Mouse (Mus musculus) urinary bladder, postnatal 36 days (tissue): Measurements from ENCODE around the gene Tspan10.

Experiments
- DNase-seq, 2 experiments: peaks; one replicate each; pipeline ENCODE4 v3.0.0; 2022; ENCODE audit warnings: low spot score in 2 of 2, mixed read lengths in 1 of 2

Tspan10 gene

GRCm38 (mm10) chr11:120455413-120455812 lies 13.0 kb downstream of the Tspan10 start:
- DNase-seq, result no peak

GRCm38 (mm10) chr11:120457370-120457769 lies 14.9 kb downstream of the Tspan10 start:
- no peak for DNase-seq

DNA sequence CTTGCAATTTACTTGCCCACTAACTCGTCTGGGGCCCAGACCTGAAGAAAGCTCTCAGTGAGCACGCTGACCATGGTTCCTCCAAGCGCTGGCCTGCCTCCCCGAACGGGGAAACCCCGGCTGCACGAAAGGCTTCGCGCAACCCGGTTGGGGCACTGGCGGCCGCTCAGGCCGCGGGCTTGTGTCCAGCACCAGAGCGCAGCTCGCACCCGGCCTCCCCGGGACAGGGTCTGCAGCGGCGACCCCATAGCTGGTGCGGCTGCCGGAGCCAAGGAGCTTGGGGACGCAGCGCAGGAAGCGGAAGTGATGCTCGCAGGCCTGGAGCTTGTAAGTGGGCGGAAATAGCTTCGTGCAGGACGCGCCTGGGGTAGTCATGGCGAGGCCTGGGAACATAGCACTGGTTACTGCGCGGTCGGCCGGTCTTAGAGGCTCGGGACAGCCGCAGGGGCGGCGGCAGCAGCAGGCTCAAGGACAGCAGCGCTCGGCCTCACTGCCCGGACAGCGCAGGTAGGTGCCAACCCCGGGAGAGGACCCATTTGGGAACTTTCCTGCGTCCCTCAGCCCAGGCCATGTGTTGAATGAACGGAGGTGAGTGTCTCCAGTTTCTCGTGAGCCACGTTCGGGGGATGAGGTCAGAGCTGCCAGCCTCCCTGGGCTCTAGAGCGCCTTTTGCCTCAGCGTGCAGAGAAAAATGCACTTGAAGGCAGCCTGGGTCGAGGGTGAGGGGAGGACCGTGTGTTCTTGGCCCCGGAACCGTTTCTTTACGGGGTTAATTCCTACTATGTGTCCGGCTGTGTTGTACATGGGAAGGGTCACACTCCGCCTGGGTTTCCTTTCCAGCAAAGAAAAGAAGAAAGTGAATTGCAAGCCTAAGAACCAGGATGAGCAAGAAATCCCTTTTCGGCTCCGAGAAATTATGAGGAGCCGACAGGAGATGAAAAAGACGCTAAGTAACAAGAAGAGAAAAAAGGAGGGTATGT lies 15.6 kb downstream of the Tspan10 start, which contains the start of the genes Oxld1 and Ccdc137:
TSS of gene Oxld1 (minus strand) at position 297 of the 980 bp plus-strand sequence.
TSS of gene Ccdc137 (plus strand) at position 344 of the 980 bp plus-strand sequence.
- DNase-seq, result peak; percentile 68 to 72

DNA sequence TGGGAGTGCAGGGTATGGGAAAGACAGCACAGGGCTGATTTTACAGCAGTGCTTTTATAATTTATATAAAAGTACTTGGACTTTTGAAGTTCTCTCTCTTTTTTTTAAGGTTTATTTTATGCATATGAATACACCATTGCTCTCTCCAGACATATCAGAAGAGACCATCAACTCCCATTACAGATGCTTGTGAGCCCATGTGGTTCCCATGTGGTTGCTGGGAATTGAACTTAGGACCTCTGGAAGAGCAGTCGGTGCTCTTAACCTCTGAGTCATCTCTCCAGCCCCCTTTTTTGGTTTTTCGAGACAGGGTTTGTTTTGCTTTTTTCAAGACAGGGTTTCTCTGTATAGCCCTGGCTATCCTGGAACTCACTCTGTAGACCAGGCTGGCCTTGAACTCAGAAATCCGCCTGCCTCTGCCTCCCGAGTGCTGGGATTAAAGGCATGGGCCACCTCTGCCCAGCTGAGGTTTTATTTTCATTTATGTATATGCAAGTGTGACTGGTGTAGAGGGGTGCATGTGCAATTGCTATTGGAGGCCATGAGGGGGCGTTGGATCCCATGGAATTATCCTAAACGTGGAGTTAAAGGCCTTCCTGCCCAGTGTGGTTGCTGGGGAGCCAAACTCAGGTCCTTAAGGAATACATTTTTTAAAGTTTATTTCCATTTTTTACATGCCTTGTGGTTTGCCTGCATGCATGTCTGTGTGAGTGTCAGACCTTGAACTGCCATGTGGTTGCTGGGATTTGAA lies 16.6 kb downstream of the Tspan10 start:
- no peak for DNase-seq

GRCm38 (mm10) chr11:120463536-120463935 lies 21.1 kb downstream of the Tspan10 start:
- no peak for DNase-seq

- DNase-seq, result no peak
Measured at GRCm38 (mm10) chr11:120464365-120464764, 21.9 kb downstream of the Tspan10 start.

DNA sequence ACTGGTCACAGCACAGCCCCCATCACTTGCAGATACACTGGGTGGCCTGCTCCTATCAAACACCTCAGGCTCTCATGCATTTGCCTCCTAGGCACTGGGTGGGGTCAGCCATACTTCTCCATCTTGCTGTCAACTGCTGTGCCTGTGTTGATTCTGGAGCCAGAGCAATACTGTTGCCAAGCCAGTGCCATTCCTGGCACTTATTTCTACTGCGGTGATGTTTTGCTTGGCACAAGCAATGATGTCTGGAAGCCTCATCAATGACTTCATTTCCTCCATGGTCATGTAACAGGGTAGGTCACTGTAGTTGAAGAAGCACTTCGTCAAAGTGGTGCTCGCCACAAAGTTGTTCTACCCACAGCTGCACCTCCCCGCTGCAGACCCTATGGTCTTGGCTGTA lies 23.1 kb downstream of the Tspan10 start:
- DNase-seq, result no peak

GRCm38 (mm10) chr11:120467051-120467735 lies 24.7 kb downstream of the Tspan10 start, which contains the start of gene Arl16:
TSS of gene Arl16 (minus strand) at chr11:120467607.
- peak; percentile 87 to 94 for DNase-seq

DNA sequence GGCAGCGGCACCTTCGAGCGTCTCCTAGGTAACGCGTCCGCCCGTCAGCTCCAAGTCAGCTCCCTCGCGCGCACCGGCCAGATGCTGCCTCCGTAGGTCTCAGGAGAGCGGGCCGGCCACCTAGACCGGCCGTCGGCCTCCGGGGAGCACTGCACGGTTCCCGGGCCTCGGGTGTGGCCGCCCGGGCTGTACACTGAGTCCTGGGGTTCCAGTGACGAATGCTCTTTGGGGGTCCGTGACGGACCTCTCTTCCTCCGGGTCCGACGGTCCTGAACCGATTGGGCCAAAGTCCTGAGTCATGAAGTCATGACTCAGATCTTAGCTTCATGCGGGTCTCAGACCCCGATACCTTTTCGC lies 25.3 kb downstream of the Tspan10 start:
- DNase-seq, result no peak

- DNase-seq, result no peak
Measured at GRCm38 (mm10) chr11:120472052-120472451, 29.6 kb downstream of the Tspan10 start.

DNA sequence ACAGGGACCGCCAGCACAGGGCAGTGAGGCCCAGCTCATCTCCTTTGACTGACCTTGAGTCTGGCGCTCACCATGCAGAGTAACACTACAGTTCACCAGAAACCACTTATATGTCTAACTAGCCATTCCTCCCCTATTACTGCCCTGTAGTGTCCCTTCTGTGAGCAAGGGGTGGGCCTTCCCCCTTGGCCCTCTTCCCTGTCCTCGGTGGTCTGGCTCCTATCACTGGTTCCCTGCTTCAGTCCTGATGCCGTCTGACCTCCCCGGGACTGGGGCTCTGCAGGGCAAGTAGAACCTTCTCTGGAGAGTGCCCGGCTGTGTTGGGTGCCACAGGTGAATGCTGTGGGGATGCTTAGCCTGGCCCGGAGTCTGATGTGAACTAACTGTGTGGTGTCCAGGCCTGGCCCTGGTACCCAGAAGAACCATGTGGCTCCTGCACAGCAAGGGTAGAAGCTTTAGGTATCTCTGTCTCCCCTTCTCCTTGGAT lies 41.0 kb downstream of the Tspan10 start:
- DNase-seq, result no peak

GRCm38 (mm10) chr11:120484265-120484981 lies 42.0 kb downstream of the Tspan10 start, which contains the start of gene Mrpl12:
TSS of gene Mrpl12 (plus strand) at chr11:120484613.
- peak; percentile 82 to 87 for DNase-seq

GRCm38 (mm10) chr11:120485251-120485650 lies 42.8 kb downstream of the Tspan10 start:
- DNase-seq, result no peak

DNA sequence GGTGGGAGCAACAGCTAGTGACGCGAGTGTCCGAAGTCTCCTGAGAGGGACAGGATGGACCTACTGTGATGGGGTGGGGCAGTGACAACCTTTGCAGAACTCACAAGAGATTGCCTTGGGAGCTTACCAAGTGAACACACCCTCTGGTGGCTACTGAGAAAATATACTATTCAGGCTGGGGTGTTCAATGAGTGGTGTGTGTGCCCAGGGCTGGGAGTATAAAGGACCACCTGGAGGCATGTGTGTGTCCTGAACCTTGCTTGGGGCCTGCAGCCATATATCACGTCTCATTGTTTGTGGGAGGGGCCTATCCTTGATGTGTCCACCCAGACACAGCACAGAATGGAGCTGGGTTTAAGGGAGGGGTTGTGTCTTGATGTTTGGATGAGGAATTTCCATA lies 46.1 kb downstream of the Tspan10 start:
- no peak for DNase-seq

- DNase-seq, result peak in 1 of 2 experiments; percentile 72
Measured at GRCm38 (mm10) chr11:120489054-120489761, 46.8 kb downstream of the Tspan10 start.

GRCm38 (mm10) chr11:120490291-120491046 lies 48.0 kb downstream of the Tspan10 start:
- no peak for DNase-seq

DNA sequence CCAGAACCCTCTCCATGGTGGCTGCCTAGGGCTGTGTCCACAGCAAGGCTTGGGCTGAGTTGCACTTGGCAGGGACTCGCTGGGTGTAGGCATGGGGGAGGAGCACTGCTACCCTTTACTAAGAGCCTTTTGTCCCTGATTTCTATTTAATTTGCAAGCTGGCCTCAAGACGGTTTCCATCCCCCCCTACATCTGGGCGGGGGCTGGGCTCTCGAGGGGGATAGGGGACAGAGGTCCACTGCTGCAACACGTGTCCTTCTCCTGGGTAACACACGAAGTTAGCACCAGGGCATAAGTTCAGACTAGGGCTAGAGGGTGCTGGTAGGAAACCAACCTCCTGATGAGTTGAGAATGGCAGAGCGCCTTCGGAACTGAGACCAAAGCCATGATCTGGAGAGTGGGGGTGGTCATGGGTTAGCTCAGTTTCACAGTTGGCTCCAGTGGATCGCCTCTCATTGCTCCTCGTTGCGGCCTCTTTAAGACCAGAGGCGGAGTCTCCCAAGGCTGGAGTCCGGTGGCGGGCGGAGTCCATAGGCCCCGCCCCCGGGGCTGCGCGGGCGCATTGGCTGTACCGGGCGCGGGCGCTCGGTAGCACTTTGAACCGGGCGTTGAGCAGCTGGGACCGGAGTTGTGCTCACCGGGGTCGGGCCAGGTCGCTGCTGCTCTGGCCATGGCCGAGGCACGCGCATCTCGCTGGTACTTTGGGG lies 49.0 kb downstream of the Tspan10 start, which contains the start of gene Slc25a10:
TSS of gene Slc25a10 (plus strand) at position 524 of the 707 bp plus-strand sequence.
- DNase-seq, result peak; percentile 88 to 90

DNA sequence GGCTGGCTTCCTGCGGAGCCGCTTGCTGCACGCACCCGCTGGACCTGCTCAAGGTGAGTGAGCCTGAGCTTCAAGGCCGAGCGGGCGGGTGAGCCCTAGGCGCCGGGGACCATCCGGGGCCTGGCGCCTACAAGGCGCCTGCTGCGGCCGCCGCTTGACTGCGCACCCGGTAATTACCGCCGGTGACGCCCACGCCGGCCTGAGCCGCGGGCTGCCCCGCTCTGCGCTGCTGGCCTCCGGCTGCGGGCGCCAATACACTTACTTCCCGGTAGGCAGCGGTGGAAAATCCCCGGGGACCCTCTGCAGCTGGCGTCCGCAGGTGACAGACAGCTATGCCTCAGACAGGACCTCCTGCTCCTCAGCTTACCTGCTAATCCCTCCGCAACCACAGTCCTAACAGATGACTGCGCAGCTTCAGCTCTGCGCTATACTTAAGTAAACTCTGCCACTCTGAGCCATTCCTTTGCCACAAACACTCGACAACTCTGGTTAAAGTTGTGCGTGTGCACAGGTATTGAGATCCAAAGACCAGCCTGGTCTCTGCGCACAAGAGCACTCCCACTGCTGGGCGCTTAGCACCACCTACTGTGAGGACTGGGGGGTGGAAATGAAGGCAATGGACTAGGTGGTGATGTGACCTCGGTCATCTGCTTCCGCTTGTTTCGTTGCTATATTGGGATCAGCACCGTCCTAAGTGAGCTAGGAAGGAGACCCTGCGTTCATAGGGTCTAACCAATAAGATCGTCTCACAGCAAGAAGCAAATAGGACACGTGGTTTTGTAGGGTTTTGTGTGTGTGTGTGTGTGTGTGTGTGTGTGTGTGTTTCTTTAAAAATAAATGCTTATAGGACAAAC lies 49.8 kb downstream of the Tspan10 start:
- DNase-seq, result peak in 1 of 2 experiments; percentile 43
